Mouse (Mus musculus) liver, adult 2 months (tissue): ENCODE data around the gene Tshz3.

Experiments
- CTCF ChIP-seq: fragments of 200-500 bp; IDR thresholded peaks from 2 replicates; pipeline ENCODE4 v1.5.1; 2011; ENCODE audit warnings: low read depth, low read length, control low read depth
- POLR2A ChIP-seq: fragments of 200-500 bp; IDR thresholded peaks from 2 replicates; pipeline ENCODE4 v1.6.1; 2011; ENCODE audit warnings: low read length, control low read depth; ENCODE audit not compliant: insufficient read depth; ENCODE audit errors: extremely low read depth

DNA sequence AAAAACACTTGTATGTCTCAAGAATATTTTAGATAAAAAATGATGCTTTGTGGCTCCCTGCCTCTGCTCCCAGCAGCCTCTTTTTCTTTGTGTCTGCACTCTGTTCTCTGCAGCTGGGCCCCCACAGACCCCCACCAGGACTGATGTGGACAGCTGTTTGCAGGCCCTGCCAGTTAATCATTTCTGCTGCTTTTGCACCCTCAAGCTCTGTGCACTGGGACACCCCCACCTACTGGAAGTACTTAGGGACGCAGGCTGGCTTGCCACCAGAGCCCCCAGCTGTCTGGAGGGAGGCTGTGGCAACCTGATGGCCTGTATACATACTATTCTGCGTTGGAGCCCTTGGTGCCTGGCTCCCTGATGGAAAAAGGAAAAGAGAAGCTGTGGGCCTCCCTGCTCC lies 11.3 kb downstream of the Tshz3 start:
- TF ChIP-seq CTCF = peak; percentile 39
- TF ChIP-seq POLR2A = no peak
